12 mouse cellular contexts compared by ENCODE assay signal in the genomic region with DNA sequence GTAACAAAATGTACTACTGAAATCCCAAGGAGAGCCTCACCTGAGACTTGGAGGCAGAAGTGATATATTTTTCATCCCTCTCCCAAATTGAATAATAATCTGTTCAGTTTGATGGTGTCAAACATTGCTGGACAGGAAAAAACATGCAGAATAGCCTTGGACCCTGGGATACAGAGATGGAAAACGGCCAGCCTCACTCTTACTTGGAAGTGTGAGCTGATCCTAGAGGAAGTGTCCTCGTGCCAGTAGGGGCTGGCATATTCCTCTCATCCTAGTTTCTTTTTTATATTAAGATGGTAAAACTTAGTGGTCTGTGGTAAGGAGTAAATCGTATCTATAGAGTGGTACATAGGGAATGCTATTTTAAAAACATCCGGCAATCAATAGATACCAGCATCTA.
"Had no signal": no experiment of that assay in that cellular context is flagged by ENCODE, and none has a peak within 500 bp of the region (broad histone marks: within the 10 kb centered on the region; RNA-seq: fewer than 3 reads in every experiment).

No protein-coding gene starts in this region.

- H3K4me3 ChIP-seq: left cerebral cortex, adult 2 months; liver, embryonic 13.5 days; midbrain, embryonic 13.5 days had no signal

- H3K4me2 ChIP-seq: liver, embryonic 13.5 days; midbrain, embryonic 13.5 days had no signal

- ATAC-seq: intestine, embryonic 16.5 days; midbrain, embryonic 13.5 days had no signal

- H3K27ac ChIP-seq: left cerebral cortex, adult 2 months; liver, embryonic 13.5 days; macrophage; midbrain, embryonic 13.5 days had no signal

- H3K9ac ChIP-seq: liver, embryonic 13.5 days; midbrain, embryonic 13.5 days had no signal

- DNase-seq: kidney, adult 18-20 months; kidney, adult 9 months; kidney, postnatal 14 days; kidney, postnatal 4 days; layer of hippocampus, adult 9-11 months; liver, embryonic 13.5 days; thymus, adult 18-20 months; thymus, postnatal 36 days had no signal

- H3K4me1 ChIP-seq: liver, embryonic 13.5 days; midbrain, embryonic 13.5 days had no signal

- H3K9me3 ChIP-seq: liver, embryonic 13.5 days had no signal

- H3K27me3 ChIP-seq: liver, embryonic 13.5 days; midbrain, embryonic 13.5 days had no signal

- H3K36me3 ChIP-seq: liver, embryonic 13.5 days; midbrain, embryonic 13.5 days had no signal
